Mouse (Mus musculus): Measurements from ENCODE around the gene Cyp2b23.
"Not testable (repeated sequence)": the region's sequence is repeated elsewhere in the genome, so short reads cannot be mapped to it uniquely, and the experiment has no call there.

Gene Cyp2b23

GRCm38 (mm10) chr7:26686337-26686736, at the start of gene Cyp2b23:
Gene Cyp2b23 (minus strand): TSS chr7:26686437.
- no peak for DNase-seq (ENCODE audit: low spot score in 2 of 2)

GRCm38 (mm10) chr7:26711061-26711460, 24.8 kb upstream of the Cyp2b23 start:
- DNase-seq (ENCODE audit: low spot score in 2 of 2) = no peak

GRCm38 (mm10) chr7:26707061-26707460, 20.8 kb upstream of the Cyp2b23 start:
- DNase-seq (ENCODE audit: low spot score in 2 of 2) = no peak

GRCm38 (mm10) chr7:26706191-26706590, 20.0 kb upstream of the Cyp2b23 start:
- DNase-seq (ENCODE audit: low spot score in 2 of 2) = not testable (repeated sequence)

GRCm38 (mm10) chr7:26700151-26700550, 13.9 kb upstream of the Cyp2b23 start:
- DNase-seq (ENCODE audit: low spot score in 2 of 2) = no peak

- DNase-seq (ENCODE audit: low spot score in 2 of 2) = no peak
These were observed 524 bp downstream of the Cyp2b23 start for GRCm38 (mm10) chr7:26685713-26686112.

GRCm38 (mm10) chr7:26667466-26667865, 18.8 kb downstream of the Cyp2b23 start:
- DNase-seq (ENCODE audit: low spot score in 2 of 2) = not testable (repeated sequence)

- no peak for DNase-seq (ENCODE audit: low spot score in 2 of 2)
These were observed 20.2 kb downstream of the Cyp2b23 start for GRCm38 (mm10) chr7:26666011-26666410.

GRCm38 (mm10) chr7:26618364-26618763, 67.9 kb downstream of the Cyp2b23 start, which contains the start of gene Vmn1r185:
Gene Vmn1r185 (minus strand): TSS chr7:26618464.
- not testable (repeated sequence) for DNase-seq (ENCODE audit: low spot score in 2 of 2)

All from natural killer cell, adult 2 months (primary cell).